Mouse (Mus musculus) mouse trophoblast stem cell (cell line): ENCODE measurements around the gene Itpr2.
"Not testable (repeated sequence)": the region's sequence is repeated elsewhere in the genome, so short reads cannot be mapped to it uniquely, and the experiment has no call there.

Experiments used
- in situ Hi-C, 2 experiments: fragments of 300-500 bp; cut with MseI, MboI; formaldehyde crosslinking; loops; 2 replicates in 1 of 2; 3 replicates in 1 of 2; pipeline ENCODE4 v1.15.1; 2025

The Itpr2 gene

GRCm38 (mm10) chr6:146468361-146468760, 33.7 kb downstream of the Itpr2 start:
- in situ Hi-C loops: no loop called here

- in situ Hi-C loops: not testable (repeated sequence)
These were observed 37.4 kb downstream of the Itpr2 start for GRCm38 (mm10) chr6:146464645-146465042.

- in situ Hi-C loops: no loop called here
These were observed 37.9 kb downstream of the Itpr2 start for GRCm38 (mm10) chr6:146464014-146464644.

- in situ Hi-C loops: no loop called here
These were observed 41.1 kb downstream of the Itpr2 start for GRCm38 (mm10) chr6:146460936-146461335.

- in situ Hi-C loops: no loop called here
These were observed 43.6 kb downstream of the Itpr2 start for GRCm38 (mm10) chr6:146458436-146458835.

GRCm38 (mm10) chr6:146456741-146457140, 45.3 kb downstream of the Itpr2 start:
- in situ Hi-C loops: no loop called here

- in situ Hi-C loops: no loop called here
These were observed 47.2 kb downstream of the Itpr2 start for GRCm38 (mm10) chr6:146454520-146455511.

GRCm38 (mm10) chr6:146452474-146452873, 49.5 kb downstream of the Itpr2 start:
- in situ Hi-C loops: no loop called here

- in situ Hi-C loops: no loop called here
These were observed 55.9 kb downstream of the Itpr2 start for GRCm38 (mm10) chr6:146446032-146446704.

GRCm38 (mm10) chr6:146439826-146440225, 62.2 kb downstream of the Itpr2 start:
- in situ Hi-C loops: no loop called here

- in situ Hi-C loops: no loop called here
These were observed 62.8 kb downstream of the Itpr2 start for GRCm38 (mm10) chr6:146439071-146439818.

- in situ Hi-C loops: no loop called here
These were observed 64.0 kb downstream of the Itpr2 start for GRCm38 (mm10) chr6:146438057-146438456.

- in situ Hi-C loops: no loop called here
These were observed 65.0 kb downstream of the Itpr2 start for GRCm38 (mm10) chr6:146436916-146437496.

GRCm38 (mm10) chr6:146434217-146434616, 67.8 kb downstream of the Itpr2 start:
- in situ Hi-C loops: no loop called here

GRCm38 (mm10) chr6:146432218-146432865, 69.7 kb downstream of the Itpr2 start:
- in situ Hi-C loops: no loop called here

- in situ Hi-C loops: no loop called here
These were observed 70.2 kb downstream of the Itpr2 start for GRCm38 (mm10) chr6:146431777-146432176.

GRCm38 (mm10) chr6:146429694-146430380, 72.2 kb downstream of the Itpr2 start:
- in situ Hi-C loops: no loop called here

GRCm38 (mm10) chr6:146424778-146425177, 77.2 kb downstream of the Itpr2 start:
- in situ Hi-C loops: no loop called here

- in situ Hi-C loops: no loop called here
These were observed 77.7 kb downstream of the Itpr2 start for GRCm38 (mm10) chr6:146424326-146424725.

- in situ Hi-C loops: no loop called here
These were observed 81.3 kb downstream of the Itpr2 start for GRCm38 (mm10) chr6:146420718-146421117.
